Mouse (Mus musculus) ES-Bruce4 (cell line): ENCODE data around the gene Gcnt1.

Source experiments
- CTCF ChIP-seq: IDR thresholded peaks from one replicate; pipeline ENCODE4 v1.8.1; 2011; ENCODE audit warnings: low read depth, low read length
- POLR2A ChIP-seq: IDR thresholded peaks from one replicate; pipeline ENCODE4 v1.8.1; 2011; ENCODE audit warnings: low read length; ENCODE audit not compliant: insufficient read depth

- TF ChIP-seq CTCF (no peak), POLR2A (no peak)
These were observed 58.2 kb downstream of the Gcnt1 start for GRCm38 (mm10) chr19:17314451-17314850.
